Mouse (Mus musculus) urinary bladder, postnatal 4 days (tissue): ENCODE results near the gene Hdgfl3.

Experiments
- DNase-seq, 2 experiments: peaks; one replicate each; pipeline ENCODE4 v3.0.0; 2021 to 2022; ENCODE audit warnings: low spot score in 2 of 2

Gene Hdgfl3

GRCm38 (mm10) chr7:81934267-81934745 lies at the start of gene Hdgfl3:
Gene Hdgfl3, minus strand, starts transcription at chr7:81934473.
- peak; percentile 81 to 86 for DNase-seq

GRCm38 (mm10) chr7:81983651-81984050 lies 49.4 kb upstream of the Hdgfl3 start:
- no peak for DNase-seq

- DNase-seq: no peak
Observed at GRCm38 (mm10) chr7:81978304-81978703, 44.0 kb upstream of the Hdgfl3 start.

- DNase-seq: no peak
Observed at GRCm38 (mm10) chr7:81974616-81975015, 40.3 kb upstream of the Hdgfl3 start.

DNA sequence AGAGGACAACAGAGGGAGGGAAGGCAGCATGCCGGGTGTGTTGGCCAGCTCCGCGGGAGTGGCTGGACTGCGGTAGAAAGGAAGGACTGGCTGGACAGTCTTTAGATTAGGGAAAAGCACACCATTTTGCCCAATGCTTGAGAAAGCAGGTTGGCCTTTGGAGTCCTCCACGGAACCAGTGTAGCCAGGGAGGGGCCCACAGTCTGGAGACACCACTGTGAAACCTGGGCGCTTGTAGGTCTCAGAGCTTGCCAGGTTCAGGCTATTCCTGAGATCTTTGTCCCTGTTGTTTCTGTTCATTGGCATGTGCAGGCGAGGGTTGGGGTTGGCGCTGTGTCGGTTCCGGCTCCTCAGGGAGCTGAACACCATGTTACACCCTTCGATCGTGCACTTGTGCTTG lies 39.7 kb upstream of the Hdgfl3 start:
- no peak for DNase-seq

DNA sequence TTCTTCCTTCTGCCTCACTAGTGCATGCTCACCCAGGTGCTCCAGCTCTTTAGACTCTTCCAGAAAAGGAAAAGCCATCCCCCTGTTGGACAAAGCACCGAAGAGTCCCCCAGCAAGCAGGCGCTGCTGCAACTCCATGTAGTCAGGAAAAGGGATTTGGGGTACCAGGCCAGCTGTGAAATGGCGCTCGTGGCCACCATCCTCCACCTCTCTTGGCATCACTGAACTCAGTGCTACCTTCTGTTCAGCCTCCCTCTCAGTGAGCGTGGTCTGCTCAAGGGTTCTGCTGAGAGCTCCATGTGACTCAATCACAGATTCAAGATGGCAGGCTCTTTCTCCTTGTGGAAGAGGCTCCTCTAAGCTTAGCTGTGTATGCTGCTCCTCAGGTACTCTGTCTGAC lies 39.1 kb upstream of the Hdgfl3 start:
- no peak for DNase-seq

DNA sequence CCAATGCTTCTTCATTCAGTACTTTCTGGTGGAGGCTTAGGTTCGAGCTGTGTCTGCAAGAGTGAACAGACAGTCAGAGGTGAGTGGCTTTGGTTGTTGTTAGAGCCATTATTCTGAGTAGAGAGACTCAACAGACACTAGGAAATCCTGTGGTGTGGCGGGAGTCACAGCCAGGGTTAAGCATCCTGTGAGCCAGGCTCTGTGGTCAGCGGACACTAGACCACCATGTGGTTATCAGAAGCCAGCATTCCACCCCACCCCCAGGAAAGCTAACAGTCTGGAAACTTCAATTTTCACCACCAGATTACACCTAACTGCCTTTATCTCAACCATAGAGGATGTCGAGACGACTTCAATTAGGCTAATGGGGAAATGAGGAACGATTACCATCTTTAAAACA lies 34.7 kb upstream of the Hdgfl3 start:
- no peak for DNase-seq

GRCm38 (mm10) chr7:81968451-81968850 lies 34.2 kb upstream of the Hdgfl3 start:
- no peak for DNase-seq

GRCm38 (mm10) chr7:81966195-81966594 lies 31.9 kb upstream of the Hdgfl3 start:
- no peak for DNase-seq

DNA sequence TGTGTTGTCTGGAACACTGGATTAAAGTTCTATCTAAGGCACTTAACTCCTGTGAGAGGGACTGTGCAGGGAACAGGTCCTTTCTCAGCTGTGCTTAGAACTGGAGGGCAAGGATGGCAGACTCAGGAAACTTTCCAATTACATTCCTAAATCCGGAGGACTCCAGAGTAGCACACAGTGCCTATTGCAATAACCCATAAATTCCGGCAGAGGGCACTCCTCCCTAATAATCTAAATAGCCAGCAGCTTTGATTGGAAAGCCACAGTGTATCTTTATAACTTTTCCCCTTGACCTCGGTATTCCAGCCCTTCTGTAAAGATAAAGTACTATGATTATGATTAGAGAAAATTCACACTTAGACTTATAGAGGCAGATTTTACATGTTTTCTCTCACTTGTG lies 25.4 kb upstream of the Hdgfl3 start:
- DNase-seq: no peak

GRCm38 (mm10) chr7:81954208-81954846 lies 20.1 kb upstream of the Hdgfl3 start:
- DNase-seq: no peak

- DNase-seq: no peak
Observed at GRCm38 (mm10) chr7:81950499-81950898, 16.2 kb upstream of the Hdgfl3 start.

- no peak for DNase-seq
Observed at GRCm38 (mm10) chr7:81945398-81945797, 11.1 kb upstream of the Hdgfl3 start.

- no peak for DNase-seq
Observed at GRCm38 (mm10) chr7:81934806-81935205, 533 bp upstream of the Hdgfl3 start.

DNA sequence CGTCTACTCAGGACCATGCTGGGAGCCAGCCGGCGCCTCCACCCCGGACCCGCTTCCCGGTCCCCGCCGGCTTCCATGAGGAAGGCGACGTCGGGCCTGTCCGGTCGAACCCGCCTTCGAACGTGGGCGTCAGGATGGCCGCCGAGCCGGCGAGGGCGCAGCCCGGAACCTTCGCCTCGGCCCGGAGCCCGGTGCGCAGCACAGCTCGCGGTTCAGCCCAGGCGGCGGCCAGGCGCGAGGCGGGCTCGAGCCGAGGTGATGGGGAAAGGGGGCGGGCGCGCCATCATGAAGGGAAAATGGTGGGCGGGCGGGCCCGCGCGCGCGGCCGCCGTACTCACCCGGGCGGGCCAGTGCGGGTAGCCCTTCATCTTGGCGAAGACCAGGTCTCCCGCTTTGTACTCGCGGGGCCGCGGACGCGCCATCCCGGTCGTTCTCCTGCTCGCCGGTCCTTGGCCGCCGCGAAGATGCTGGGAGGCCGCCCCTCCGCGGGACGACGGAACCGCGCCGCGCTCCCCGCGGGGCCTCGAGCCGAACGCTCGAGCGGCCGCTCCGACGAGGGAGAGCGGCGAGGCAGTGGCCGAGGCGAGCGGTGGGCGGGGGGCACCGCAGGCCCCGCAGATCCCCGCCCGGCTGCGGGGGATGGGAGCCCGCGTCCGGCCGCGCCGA lies 539 bp downstream of the Hdgfl3 start:
- DNase-seq: peak; percentile 60 to 78

DNA sequence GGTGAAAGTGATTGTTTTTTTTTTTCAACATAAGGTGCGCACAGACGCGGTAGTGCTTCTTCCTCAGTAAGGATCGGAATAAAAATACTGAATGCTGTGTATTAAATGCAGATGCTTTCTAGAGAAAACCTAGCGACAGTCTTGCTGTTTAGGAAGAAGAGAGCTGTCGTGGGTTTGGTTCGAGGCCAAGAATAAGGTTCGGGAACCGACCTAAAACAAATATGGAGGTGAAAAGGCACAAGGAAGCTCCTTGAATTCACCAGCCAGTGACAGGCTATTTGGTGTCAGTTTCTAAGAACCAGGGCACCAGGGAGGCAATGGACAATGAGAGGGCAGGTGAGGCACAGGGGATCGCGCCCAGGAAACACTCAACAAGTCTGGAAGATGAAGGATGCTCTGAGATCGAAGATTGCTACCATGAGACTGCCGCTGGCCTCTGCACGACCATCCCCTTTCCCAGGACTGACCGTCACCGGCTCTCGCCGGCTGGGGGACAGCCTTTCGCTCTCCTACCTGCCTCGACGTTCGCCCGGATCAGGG lies 1.1 kb downstream of the Hdgfl3 start:
- DNase-seq: no peak

- no peak for DNase-seq
Observed at GRCm38 (mm10) chr7:81932521-81933045, 1.7 kb downstream of the Hdgfl3 start.

DNA sequence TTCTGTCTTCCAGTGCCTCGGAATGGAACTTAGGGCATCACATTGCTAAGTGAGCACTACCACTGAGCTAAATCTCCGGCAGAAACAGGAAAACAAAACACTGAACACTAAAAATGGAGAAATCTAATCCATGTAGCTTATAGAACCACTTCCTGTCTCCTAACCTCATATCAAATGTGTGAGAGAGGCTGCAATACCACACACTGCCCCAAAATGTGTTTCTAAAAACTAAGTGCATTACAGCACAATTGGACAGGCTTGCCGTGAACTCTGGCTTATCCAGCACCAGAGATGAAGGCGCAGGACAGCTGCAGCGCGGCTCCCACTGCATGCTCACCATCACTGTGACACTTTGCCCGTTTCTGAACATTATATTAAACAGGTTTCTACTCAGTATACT lies 5.3 kb downstream of the Hdgfl3 start:
- no peak for DNase-seq

DNA sequence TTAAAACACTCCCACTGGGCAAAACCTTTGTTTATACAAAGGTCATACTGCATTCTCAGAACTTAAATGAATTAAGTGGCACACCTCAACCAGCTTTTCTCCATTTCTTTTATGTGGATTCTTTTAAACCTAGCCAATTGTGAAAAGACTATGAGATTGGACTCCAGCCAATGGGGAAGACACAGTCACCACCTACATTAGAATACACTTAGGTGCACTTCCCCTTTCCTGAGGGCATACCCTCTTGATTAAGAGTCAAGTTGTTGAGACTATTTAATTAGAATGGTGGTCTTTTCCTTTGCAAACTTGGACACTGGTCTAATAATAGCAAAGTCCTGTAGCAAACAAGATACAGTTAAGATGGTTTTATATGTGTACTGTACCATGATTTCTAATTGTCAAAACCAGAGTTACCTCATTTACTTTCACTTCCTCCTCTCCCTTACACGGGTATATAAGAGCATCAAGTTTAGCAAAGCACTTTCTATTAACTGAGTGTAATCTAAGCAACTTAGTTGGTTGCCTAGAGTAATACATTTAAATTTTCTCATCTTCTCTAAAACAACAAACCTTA lies 12.8 kb downstream of the Hdgfl3 start:
- no peak for DNase-seq

DNA sequence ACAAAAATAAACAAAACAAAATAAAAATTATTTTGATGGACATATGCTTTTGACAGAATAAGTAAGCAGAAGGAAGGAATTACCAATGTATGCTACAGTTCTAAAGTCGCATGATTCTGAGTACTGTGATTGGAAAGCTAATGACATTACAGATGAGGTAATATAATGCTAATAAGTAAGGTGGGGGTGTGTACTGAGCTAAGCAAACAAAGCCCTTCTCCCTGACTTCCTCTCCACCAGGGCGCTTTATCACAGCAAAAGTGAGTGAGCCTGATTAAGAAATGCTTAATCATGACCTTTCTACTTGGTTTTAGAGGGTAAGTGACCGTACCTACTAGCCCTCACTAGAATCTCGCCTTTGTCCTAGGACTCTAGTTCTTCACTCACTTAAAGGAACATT lies 14.0 kb downstream of the Hdgfl3 start:
- DNase-seq: no peak

GRCm38 (mm10) chr7:81918316-81918715 lies 16.0 kb downstream of the Hdgfl3 start:
- no peak for DNase-seq

- DNase-seq: no peak
Observed at GRCm38 (mm10) chr7:81904926-81905325, 29.3 kb downstream of the Hdgfl3 start.

DNA sequence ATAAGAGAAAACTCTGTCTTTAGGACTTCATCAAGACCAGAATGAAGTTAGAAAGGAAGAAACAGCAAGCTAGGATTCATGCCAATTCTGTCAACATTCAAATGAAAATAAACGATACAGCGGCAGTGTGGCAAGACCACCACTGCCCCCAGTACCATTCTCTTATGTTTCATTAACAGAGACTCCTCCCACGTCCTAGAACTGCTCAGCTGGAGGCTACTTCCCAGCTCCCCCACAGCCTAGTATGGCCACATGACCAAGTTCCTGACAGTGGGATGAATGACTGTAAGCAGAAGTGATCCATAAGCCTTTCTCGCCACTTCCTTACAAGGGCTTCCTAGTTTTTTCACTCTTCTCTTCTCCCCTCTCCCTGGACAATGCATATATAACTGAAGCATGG lies 30.2 kb downstream of the Hdgfl3 start:
- DNase-seq: no peak
